Mouse (Mus musculus) ES-Bruce4 (cell line): ENCODE results near the gene Gstz1. TPM values are rescaled to one million over a fixed set of nuclear protein-coding genes. Genes with fewer than 3 reads are reported as not detected.

Experiments
- H3K27ac ChIP-seq: 2 replicates; pipeline ENCODE4 v1.5.1; 2012; ENCODE audit warnings: low read length, inconsistent platforms; ENCODE audit not compliant: insufficient read depth
- H3K27me3 ChIP-seq: 2 replicates; pipeline ENCODE4 v1.6.1; 2012; ENCODE audit warnings: mild to moderate bottlenecking, low read length, inconsistent platforms; ENCODE audit not compliant: control insufficient read depth, poor library complexity, insufficient read depth, severe bottlenecking
- H3K36me3 ChIP-seq: 2 replicates; pipeline ENCODE4 v1.6.1; 2012; ENCODE audit warnings: inconsistent platforms, mild to moderate bottlenecking, low read length, moderate library complexity; ENCODE audit not compliant: control insufficient read depth, poor library complexity, insufficient read depth, severe bottlenecking
- H3K4me1 ChIP-seq: one replicate; pipeline ENCODE4 v1.8.1; 2011; ENCODE audit warnings: low read length; ENCODE audit not compliant: control insufficient read depth, insufficient read depth
- H3K4me3 ChIP-seq: 2 replicates; pipeline ENCODE4 v1.5.1; 2011; ENCODE audit warnings: low read depth, mild to moderate bottlenecking, low read length
- H3K9ac ChIP-seq: 2 replicates; pipeline ENCODE4 v1.6.1; 2012; ENCODE audit warnings: low read depth, mild to moderate bottlenecking, inconsistent platforms; ENCODE audit not compliant: poor library complexity, severe bottlenecking
- H3K9me3 ChIP-seq: replicated peaks from 2 replicates; pipeline ENCODE4 v1.6.1; 2012; ENCODE audit warnings: mild to moderate bottlenecking, low read length, inconsistent platforms; ENCODE audit not compliant: control insufficient read depth, poor library complexity, insufficient read depth, severe bottlenecking
- CTCF ChIP-seq: IDR thresholded peaks from one replicate; pipeline ENCODE4 v1.8.1; 2011; ENCODE audit warnings: low read depth, low read length
- EP300 ChIP-seq: IDR thresholded peaks from 2 replicates; pipeline ENCODE4 v1.6.1; 2011; ENCODE audit warnings: low read depth, low read length; ENCODE audit not compliant: insufficient read depth
- POLR2A ChIP-seq: IDR thresholded peaks from one replicate; pipeline ENCODE4 v1.8.1; 2011; ENCODE audit warnings: low read length; ENCODE audit not compliant: insufficient read depth
- polyA plus RNA-seq: library from polyadenylated mRNA; stranded (reverse); fragments of >200 nt; gene quantifications from 2 replicates; pipeline ENCODE4 v1.2.4, GENCODE M21; 2011; ENCODE audit warnings: low read depth; ENCODE audit not compliant: missing spikeins, insufficient read depth, insufficient read length

Gstz1 gene
- polyA plus RNA-seq, 1 experiment: 34.2 TPM

DNA sequence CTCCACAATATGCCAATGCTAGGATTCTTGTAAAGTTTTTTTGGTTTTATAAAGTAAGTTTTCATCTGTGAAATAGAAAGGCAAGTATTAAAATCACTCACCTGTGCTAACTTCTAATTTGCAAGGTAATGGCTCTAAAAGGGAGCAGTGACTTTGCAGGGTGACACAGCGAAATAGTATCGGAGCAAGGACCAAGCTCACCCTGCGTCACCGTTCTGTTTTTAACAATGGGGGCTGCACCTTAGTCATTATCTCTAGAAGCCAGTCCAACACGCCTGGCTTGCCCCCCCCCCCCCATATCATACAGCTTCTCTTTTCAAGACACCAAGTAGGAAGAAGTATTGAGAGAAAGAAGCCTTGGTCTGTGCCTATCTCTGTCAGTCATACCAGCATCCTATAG is 13.8 kb downstream of the Gstz1 start:
- H3K4me3 ChIP-seq: no peak overlapping the region
- H3K27ac ChIP-seq: no peak overlapping the region
- no peaks in the 10 kb centered on the region for H3K4me1 ChIP-seq
- no peak overlapping the region for H3K9ac ChIP-seq
- no peaks in the 10 kb centered on the region for H3K9me3 ChIP-seq
- no peak for TF ChIP-seq CTCF
- no peak for TF ChIP-seq POLR2A
- TF ChIP-seq EP300: no peak
- H3K36me3 ChIP-seq: no peaks in the 10 kb centered on the region
- H3K27me3 ChIP-seq: no peaks in the 10 kb centered on the region

DNA sequence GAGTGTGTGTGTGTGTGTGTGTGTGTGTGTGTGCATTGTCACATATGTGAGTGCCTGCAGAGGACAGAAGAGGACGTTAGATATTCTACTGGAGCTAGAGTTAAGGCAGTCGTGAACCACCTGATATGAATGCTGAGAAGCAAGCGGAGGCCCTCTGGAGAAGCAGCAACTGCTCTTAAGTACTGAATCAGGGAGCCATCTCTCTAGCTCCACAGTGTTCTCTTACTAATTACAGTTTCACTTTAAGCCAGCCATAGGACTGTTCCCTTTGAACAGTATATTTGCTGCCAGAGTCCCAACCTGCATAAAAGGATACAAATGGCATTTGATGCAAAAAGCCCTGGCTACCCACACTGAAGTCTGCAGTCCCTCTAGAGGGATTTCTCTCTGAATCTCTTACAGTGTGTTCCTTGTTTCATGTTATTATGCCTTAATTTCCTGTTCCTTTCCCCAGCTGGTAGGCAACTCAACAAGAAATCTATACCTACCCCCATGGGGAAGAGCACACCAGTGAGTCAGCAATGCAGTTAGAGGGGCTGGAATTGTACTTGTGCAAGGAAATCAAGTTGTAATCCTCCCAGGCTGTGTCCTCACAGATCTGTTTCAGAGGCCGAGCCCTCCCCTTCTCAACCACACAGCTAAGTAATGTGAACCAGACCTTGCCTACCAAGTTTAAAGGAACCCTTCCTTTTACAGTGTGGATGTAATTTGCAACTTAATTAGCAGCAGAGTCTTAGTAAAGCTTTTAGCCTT is 28.4 kb downstream of the Gstz1 start:
- TF ChIP-seq EP300 (no peak), POLR2A (no peak), CTCF (no peak)
- Histone ChIP-seq H3K4me3 (no peak overlapping the region), H3K4me1 (no peaks in the 10 kb centered on the region), H3K36me3 (no peaks in the 10 kb centered on the region; the same call in 1 of the 2 replicates), H3K9ac (no peak overlapping the region), H3K27ac (no peak overlapping the region), H3K9me3 (no peaks in the 10 kb centered on the region), H3K27me3 (no peaks in the 10 kb centered on the region)

DNA sequence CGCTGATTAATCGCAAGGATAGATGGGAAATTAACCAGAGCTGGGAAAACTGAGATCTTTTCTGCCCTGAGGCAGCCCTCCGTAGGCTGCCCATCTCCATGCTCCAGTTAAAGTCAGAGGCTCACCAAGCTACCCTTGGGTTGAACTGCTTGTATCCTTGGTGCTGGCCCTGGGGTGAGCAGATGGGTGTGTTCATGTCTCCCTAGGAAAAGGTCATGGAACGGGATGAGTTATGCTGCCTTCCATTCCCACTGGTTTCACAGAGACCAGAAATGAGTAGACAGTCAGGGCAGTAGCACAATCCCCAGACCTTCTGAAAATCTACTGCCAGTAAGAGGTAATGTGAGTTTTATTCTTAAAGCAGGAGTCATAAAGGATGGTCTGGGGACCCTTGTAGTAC is 30.7 kb downstream of the Gstz1 start:
- Histone ChIP-seq H3K4me3 (no peak overlapping the region), H3K9me3 (no peaks in the 10 kb centered on the region), H3K9ac (no peak overlapping the region), H3K4me1 (no peaks in the 10 kb centered on the region), H3K27ac (no peak overlapping the region), H3K27me3 (no peaks in the 10 kb centered on the region), H3K36me3 (no peaks in the 10 kb centered on the region)
- TF ChIP-seq POLR2A (no peak), CTCF (no peak), EP300 (no peak)

DNA sequence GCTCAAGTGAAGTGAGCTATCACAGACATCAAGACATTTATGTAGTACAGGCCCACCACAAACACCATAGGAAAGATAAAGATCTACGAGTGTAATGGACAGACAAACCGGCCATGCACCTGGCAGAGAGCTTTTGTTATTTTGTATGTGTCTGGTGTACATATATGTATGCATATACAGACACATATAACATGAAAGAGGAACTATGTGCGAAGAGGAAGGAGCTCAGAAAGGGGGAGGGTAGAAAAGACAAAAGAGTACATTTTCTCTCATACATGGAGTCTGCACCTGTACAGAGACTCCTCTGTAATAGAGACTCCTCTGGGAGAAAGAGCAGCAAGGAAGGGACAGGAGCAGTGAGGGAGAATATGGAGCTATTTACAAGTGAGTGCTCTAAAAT is 46.0 kb downstream of the Gstz1 start:
- Histone ChIP-seq H3K36me3 (no peaks in the 10 kb centered on the region), H3K4me1 (peaks cover 2% of the 10 kb centered on the region), H3K9ac (no peak overlapping the region), H3K4me3 (no peak overlapping the region), H3K9me3 (no peaks in the 10 kb centered on the region), H3K27ac (no peak overlapping the region), H3K27me3 (no peaks in the 10 kb centered on the region)
- no peak for TF ChIP-seq CTCF
- no peak for TF ChIP-seq EP300
- TF ChIP-seq POLR2A: no peak

DNA sequence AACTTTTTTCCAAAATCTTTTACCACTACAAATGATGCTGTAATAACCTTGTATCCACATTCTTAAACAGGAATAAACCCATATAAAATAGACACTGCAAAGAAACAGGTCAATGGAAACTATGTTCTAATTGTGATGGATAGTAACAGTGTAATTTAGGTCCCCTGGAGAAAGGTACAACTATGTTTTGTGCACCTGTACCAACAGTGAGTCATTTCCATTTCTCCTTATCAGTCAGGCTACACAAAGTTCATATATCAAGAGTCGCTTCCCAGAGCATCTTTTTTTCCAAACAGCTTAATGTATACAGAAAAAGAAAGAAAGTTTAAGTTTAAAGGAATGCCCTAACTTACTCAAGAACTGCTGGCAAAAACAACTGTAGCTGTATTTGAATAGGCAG is 48.1 kb downstream of the Gstz1 start:
- no peaks in the 10 kb centered on the region for H3K36me3 ChIP-seq
- TF ChIP-seq EP300 (no peak), CTCF (no peak), POLR2A (no peak)

DNA sequence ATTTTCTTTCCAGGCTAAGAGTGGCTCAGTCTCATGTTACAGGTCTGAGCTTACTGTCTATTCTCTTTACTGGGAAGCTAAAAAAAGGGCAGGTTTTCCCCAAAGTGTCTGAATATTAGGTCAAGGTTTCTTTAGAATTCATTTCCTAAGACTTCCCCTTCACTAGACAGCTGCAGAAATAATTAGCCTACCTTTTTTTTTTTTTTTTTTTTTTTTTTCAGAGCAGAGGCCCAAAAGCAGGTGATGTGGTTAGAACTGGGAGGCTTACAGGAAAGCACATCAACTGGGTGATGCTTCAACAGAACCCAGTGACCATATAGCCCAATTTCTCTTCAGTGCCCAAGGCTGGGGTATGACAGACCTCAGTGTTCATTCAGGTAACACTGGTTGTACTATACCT is 49.3 kb downstream of the Gstz1 start:
- Histone ChIP-seq H3K9ac (no peak overlapping the region), H3K9me3 (no peaks in the 10 kb centered on the region), H3K36me3 (no peaks in the 10 kb centered on the region), H3K27me3 (no peaks in the 10 kb centered on the region), H3K27ac (no peak overlapping the region), H3K4me3 (no peak overlapping the region), H3K4me1 (peaks cover 3% of the 10 kb centered on the region)
- TF ChIP-seq CTCF (no peak), EP300 (no peak), POLR2A (no peak)

More for the DNA sequence above, 48.1 kb downstream of the Gstz1 start:
- no peaks in the 10 kb centered on the region for H3K27me3 ChIP-seq
- no peak overlapping the region for H3K9ac ChIP-seq
- no peak overlapping the region for H3K4me3 ChIP-seq
- no peaks in the 10 kb centered on the region for H3K9me3 ChIP-seq
- H3K4me1 ChIP-seq: peaks cover 2% of the 10 kb centered on the region
- H3K27ac ChIP-seq: no peak overlapping the region
